Mouse (Mus musculus): ENCODE measurements around the gene Egfl6. TPM values are rescaled to one million over a fixed set of nuclear protein-coding genes. Genes with fewer than 3 reads are reported as not detected.

Egfl6 gene
- polyA plus RNA-seq, 1 experiment from 2014 or later, result 3.2 TPM

GRCm38 (mm10) chrX:166504421-166504820 lies 81.1 kb downstream of the Egfl6 start:
- H3K4me3 ChIP-seq (ENCODE audit: low read length), result no peak overlapping the region
- no peaks in the 10 kb centered on the region for H3K4me1 ChIP-seq (ENCODE audit: control insufficient read depth, insufficient read depth, low read length)
- no peak overlapping the region for H3K4me2 ChIP-seq (ENCODE audit: low read depth, low read length)
- no peaks in the 10 kb centered on the region for H3K36me3 ChIP-seq (ENCODE audit: control insufficient read depth, insufficient read depth, low read length)
- no peak overlapping the region for H3K9ac ChIP-seq (ENCODE audit: low read depth, low read length)
- WGBS, result 21% methylated on average over 2 of the region's 2 CpGs
- H3K27ac ChIP-seq (ENCODE audit: low read length), result no peak overlapping the region
- ATAC-seq, result no peak
- no peaks in the 10 kb centered on the region for H3K27me3 ChIP-seq (replicated peaks; ENCODE audit: control insufficient read depth, insufficient read depth, low read length)
- H3K9me3 ChIP-seq (ENCODE audit: control insufficient read depth, low read length), result no peaks in the 10 kb centered on the region

DNA sequence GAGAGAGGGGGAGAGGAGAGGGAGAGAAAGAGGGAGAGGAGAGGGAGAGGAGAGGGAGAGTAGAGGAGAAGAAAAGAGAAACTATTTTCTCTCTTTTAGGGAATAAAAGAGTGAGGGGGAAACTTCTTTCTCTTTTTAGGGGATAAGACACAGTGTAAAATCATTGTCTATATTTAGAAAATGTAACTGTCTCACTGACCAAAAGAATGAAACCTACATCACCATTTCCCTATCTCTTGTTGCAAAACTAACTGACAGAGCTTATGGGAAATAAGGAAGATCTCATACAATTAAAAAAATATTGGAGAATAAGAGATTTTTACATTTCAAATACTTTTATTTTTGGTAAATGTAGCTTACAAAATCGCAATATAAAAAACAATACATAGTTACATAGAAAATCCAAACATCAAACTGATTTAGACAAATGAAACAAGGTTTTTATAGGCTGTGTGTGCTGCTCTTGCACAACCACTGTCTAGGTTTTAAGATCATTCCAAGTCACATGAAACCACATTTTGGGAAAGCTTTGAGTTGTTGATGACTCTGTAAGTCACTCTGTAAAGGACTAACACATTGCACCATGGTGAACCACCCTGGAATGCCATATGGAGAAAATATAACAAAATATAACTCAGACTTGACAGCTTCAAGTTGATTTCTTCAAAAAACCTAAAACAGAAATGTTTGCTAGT lies 85.9 kb downstream of the Egfl6 start:
- H3K4me2 ChIP-seq (ENCODE audit: low read depth, low read length), result no peak overlapping the region
- H3K4me1 ChIP-seq (ENCODE audit: control insufficient read depth, insufficient read depth, low read length), result no peaks in the 10 kb centered on the region
- no peaks in the 10 kb centered on the region for H3K27me3 ChIP-seq (replicated peaks; ENCODE audit: control insufficient read depth, insufficient read depth, low read length)
- no peaks in the 10 kb centered on the region for H3K36me3 ChIP-seq (ENCODE audit: control insufficient read depth, insufficient read depth, low read length)
- H3K9me3 ChIP-seq (ENCODE audit: control insufficient read depth, low read length), result no peaks in the 10 kb centered on the region
- no peak overlapping the region for H3K4me3 ChIP-seq (ENCODE audit: low read length)
- no peak overlapping the region for H3K9ac ChIP-seq (ENCODE audit: low read depth, low read length)
- ATAC-seq, result no peak
- no peak overlapping the region for H3K27ac ChIP-seq (ENCODE audit: low read length)
- 78% methylated on average over 1 of the region's 1 CpGs for WGBS

GRCm38 (mm10) chrX:166497771-166498170 lies 87.7 kb downstream of the Egfl6 start:
- Histone ChIP-seq H3K27me3 (replicated peaks; ENCODE audit: control insufficient read depth, insufficient read depth, low read length) (no peaks in the 10 kb centered on the region), H3K36me3 (ENCODE audit: control insufficient read depth, insufficient read depth, low read length) (no peaks in the 10 kb centered on the region), H3K9ac (ENCODE audit: low read depth, low read length) (no peak overlapping the region), H3K4me2 (ENCODE audit: low read depth, low read length) (no peak overlapping the region), H3K4me1 (ENCODE audit: control insufficient read depth, insufficient read depth, low read length) (no peaks in the 10 kb centered on the region), H3K4me3 (ENCODE audit: low read length) (no peak overlapping the region), H3K9me3 (ENCODE audit: control insufficient read depth, low read length) (no peaks in the 10 kb centered on the region), H3K27ac (ENCODE audit: low read length) (no peak overlapping the region)
- WGBS, result 69% methylated on average over 4 of the region's 4 CpGs
- no peak for ATAC-seq

- H3K27me3 ChIP-seq (replicated peaks; ENCODE audit: control insufficient read depth, insufficient read depth, low read length), result no peaks in the 10 kb centered on the region
- 83% methylated on average over 2 of the region's 2 CpGs for WGBS
- no peak for ATAC-seq
Observed at GRCm38 (mm10) chrX:166495052-166495451, 90.5 kb downstream of the Egfl6 start.

DNA sequence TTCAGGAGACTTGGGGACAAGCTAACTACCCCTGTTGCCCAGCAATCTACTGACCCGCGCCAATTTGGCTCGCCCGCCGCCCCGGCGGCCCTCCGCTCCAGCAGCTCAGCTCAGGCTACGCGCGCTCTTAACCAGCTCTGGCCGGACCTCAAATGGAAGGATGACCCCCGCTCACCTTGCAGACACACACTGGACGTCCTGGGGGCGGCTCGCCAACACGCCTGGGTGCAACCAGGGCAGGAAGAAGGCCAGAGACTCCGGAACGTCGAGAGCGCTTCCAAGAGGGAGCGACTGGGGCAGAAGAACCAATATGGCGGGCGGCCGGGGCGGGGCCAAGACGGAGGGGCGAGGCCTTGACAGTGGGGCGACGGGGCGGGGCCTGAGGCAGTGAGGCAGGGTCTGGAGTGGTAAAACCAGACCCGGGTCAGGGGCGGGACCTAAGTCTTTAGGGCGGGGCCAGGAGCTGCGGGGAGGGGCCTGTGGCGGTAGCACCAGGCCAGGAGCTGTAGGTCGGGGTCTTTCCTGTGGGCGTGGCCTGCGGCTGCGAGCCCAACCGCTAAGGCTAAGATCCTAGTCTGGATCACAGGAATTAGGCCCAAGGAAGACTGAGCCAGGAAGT lies 106.0 kb downstream of the Egfl6 start, which contains the start of gene Rab9:
TSS of gene Rab9 (minus strand) at position 503 of the 619 bp plus-strand sequence.
- H3K4me3 ChIP-seq (ENCODE audit: low read length), result peak within 1 kb of the TSS; percentile 62
- H3K9ac ChIP-seq (ENCODE audit: low read depth, low read length), result peak within 1 kb of the TSS; percentile 81
- H3K4me1 ChIP-seq (ENCODE audit: control insufficient read depth, insufficient read depth, low read length), result no peaks in the 10 kb centered on the region
- H3K36me3 ChIP-seq (ENCODE audit: control insufficient read depth, insufficient read depth, low read length), result no peaks in the 10 kb centered on the region
- peak; percentile 97 for ATAC-seq
- peak within 1 kb of the TSS; percentile 44 for H3K4me2 ChIP-seq (ENCODE audit: low read depth, low read length)
- no peaks in the 10 kb centered on the region for H3K9me3 ChIP-seq (ENCODE audit: control insufficient read depth, low read length)
- H3K27ac ChIP-seq (ENCODE audit: low read length), result peak within 1 kb of the TSS; percentile 86
- no peaks in the 10 kb centered on the region for H3K27me3 ChIP-seq (replicated peaks; ENCODE audit: control insufficient read depth, insufficient read depth, low read length)
- 13% methylated on average over 40 of the region's 41 CpGs for WGBS

More at GRCm38 (mm10) chrX:166495052-166495451, 90.5 kb downstream of the Egfl6 start:
- Histone ChIP-seq H3K9ac (ENCODE audit: low read depth, low read length) (no peak overlapping the region), H3K4me1 (ENCODE audit: control insufficient read depth, insufficient read depth, low read length) (no peaks in the 10 kb centered on the region), H3K4me3 (ENCODE audit: low read length) (no peak overlapping the region), H3K9me3 (ENCODE audit: control insufficient read depth, low read length) (no peaks in the 10 kb centered on the region), H3K36me3 (ENCODE audit: control insufficient read depth, insufficient read depth, low read length) (no peaks in the 10 kb centered on the region), H3K27ac (ENCODE audit: low read length) (no peak overlapping the region), H3K4me2 (ENCODE audit: low read depth, low read length) (no peak overlapping the region)

GRCm38 (mm10) chrX:166478631-166479364 lies 106.7 kb downstream of the Egfl6 start:
- Histone ChIP-seq H3K4me1 (ENCODE audit: control insufficient read depth, insufficient read depth, low read length) (no peaks in the 10 kb centered on the region), H3K9me3 (ENCODE audit: control insufficient read depth, low read length) (no peaks in the 10 kb centered on the region), H3K4me2 (ENCODE audit: low read depth, low read length) (peak overlapping the region; percentile 44), H3K9ac (ENCODE audit: low read depth, low read length) (peak overlapping the region; percentile 81), H3K27ac (ENCODE audit: low read length) (peak overlapping the region; percentile 86), H3K4me3 (ENCODE audit: low read length) (peak overlapping the region; percentile 62), H3K27me3 (replicated peaks; ENCODE audit: control insufficient read depth, insufficient read depth, low read length) (no peaks in the 10 kb centered on the region), H3K36me3 (ENCODE audit: control insufficient read depth, insufficient read depth, low read length) (no peaks in the 10 kb centered on the region)
- ATAC-seq, result peak; percentile 65
- 21% methylated on average over 28 of the region's 28 CpGs for WGBS

GRCm38 (mm10) chrX:166477393-166477792 lies 108.1 kb downstream of the Egfl6 start:
- WGBS, result 61% methylated on average over 6 of the region's 6 CpGs
- H3K4me3 ChIP-seq (ENCODE audit: low read length), result no peak overlapping the region
- no peaks in the 10 kb centered on the region for H3K9me3 ChIP-seq (ENCODE audit: control insufficient read depth, low read length)
- no peaks in the 10 kb centered on the region for H3K27me3 ChIP-seq (replicated peaks; ENCODE audit: control insufficient read depth, insufficient read depth, low read length)
- peak overlapping the region; percentile 44 for H3K4me2 ChIP-seq (ENCODE audit: low read depth, low read length)
- no peaks in the 10 kb centered on the region for H3K4me1 ChIP-seq (ENCODE audit: control insufficient read depth, insufficient read depth, low read length)
- H3K27ac ChIP-seq (ENCODE audit: low read length), result no peak overlapping the region
- H3K36me3 ChIP-seq (ENCODE audit: control insufficient read depth, insufficient read depth, low read length), result no peaks in the 10 kb centered on the region
- H3K9ac ChIP-seq (ENCODE audit: low read depth, low read length), result no peak overlapping the region; the same call in 1 of the 2 replicates
- ATAC-seq, result no peak

Other genes with a start within 250 kb of the Egfl6 start
- 20.5 and 21.2 TPM in 2 replicates for gene Trappc2, start 145.1 kb downstream of the Egfl6 start, polyA plus RNA-seq (2015; fragmentation: Nextera tagmentation; extraction: Ambion mirVana)
- 4.3 and 4.5 TPM in 2 replicates for gene Ofd1, start 145.0 kb downstream of the Egfl6 start, polyA plus RNA-seq (2015; fragmentation: Nextera tagmentation; extraction: Ambion mirVana)
- gene Rab9, start 105.9 kb downstream of the Egfl6 start, polyA plus RNA-seq (2015; fragmentation: Nextera tagmentation; extraction: Ambion mirVana), result 65.4 and 65.9 TPM in 2 replicates
- gene Tceanc, start 67.2 kb downstream of the Egfl6 start, polyA plus RNA-seq (2015; fragmentation: Nextera tagmentation; extraction: Ambion mirVana), result 4.8 and 4.9 TPM in 2 replicates